Mouse (Mus musculus): ENCODE measurements around the gene Gm12569. TPM values are rescaled to one million over a fixed set of nuclear protein-coding genes. Genes with fewer than 3 reads are reported as not detected.
A peak's percentile ranks its signal among the peaks of the same experiment; 100 is the strongest.

The Gm12569 gene
- not detected in 2 replicates for polyA plus RNA-seq (2014; fragmentation: Nextera tagmentation; extraction: Ambion mirVana)

DNA sequence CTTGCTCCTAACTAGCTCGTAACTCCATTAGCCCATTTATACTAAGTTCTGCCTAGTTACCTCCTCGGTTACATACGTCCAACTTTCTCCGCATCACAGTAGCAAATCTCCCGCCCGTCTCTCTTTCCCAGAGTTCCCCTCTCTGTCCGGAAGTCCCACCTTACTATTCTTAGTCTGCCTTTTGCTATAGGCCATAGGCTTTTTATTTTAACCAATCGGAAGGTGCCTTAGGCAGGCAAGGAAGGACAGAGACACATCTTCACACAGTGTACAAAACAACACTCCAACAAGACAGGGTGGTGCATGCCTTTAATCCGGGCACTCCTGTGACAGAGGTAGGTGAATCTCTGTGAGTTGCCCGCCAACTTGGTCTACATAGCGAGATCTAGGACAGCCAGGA, at the start of gene Gm12569:
TSS of gene Gm12569 (plus strand) at position 166 of the 400 bp plus-strand sequence.
- 95% methylated on average over 11 of the region's 11 CpGs for WGBS
- no peaks in the 10 kb centered on the region for H3K9me3 ChIP-seq (ENCODE audit: control insufficient read depth, low read length)
- no peak within 1 kb of the TSS for H3K4me3 ChIP-seq (replicated peaks; ENCODE audit: low read depth, low read length)
- no peak within 1 kb of the TSS for H3K9ac ChIP-seq (replicated peaks; ENCODE audit: low read length)
- no peak for ATAC-seq (ENCODE audit: low FRiP score, low TSS enrichment)
- no peak within 1 kb of the TSS for H3K4me2 ChIP-seq (ENCODE audit: low read length)
- no peaks in the 10 kb centered on the region for H3K27me3 ChIP-seq (ENCODE audit: control insufficient read depth, insufficient read depth, low read length)
- DNase-seq, result no peak
- H3K4me1 ChIP-seq (ENCODE audit: control insufficient read depth, insufficient read depth, low read length), result no peaks in the 10 kb centered on the region
- no peaks in the 10 kb centered on the region for H3K36me3 ChIP-seq (ENCODE audit: control insufficient read depth, insufficient read depth, low read length)
- H3K27ac ChIP-seq (replicated peaks; ENCODE audit: low read depth, low read length), result no peak within 1 kb of the TSS

- WGBS, result 82% methylated on average over 5 of the region's 5 CpGs
- Histone ChIP-seq H3K4me1 (ENCODE audit: control insufficient read depth, insufficient read depth, low read length) (no peaks in the 10 kb centered on the region), H3K4me2 (ENCODE audit: low read length) (no peak overlapping the region), H3K27ac (replicated peaks; ENCODE audit: low read depth, low read length) (no peak overlapping the region), H3K4me3 (replicated peaks; ENCODE audit: low read depth, low read length) (no peak overlapping the region), H3K27me3 (ENCODE audit: control insufficient read depth, insufficient read depth, low read length) (no peaks in the 10 kb centered on the region), H3K9ac (replicated peaks; ENCODE audit: low read length) (no peak overlapping the region), H3K9me3 (ENCODE audit: control insufficient read depth, low read length) (no peaks in the 10 kb centered on the region), H3K36me3 (ENCODE audit: control insufficient read depth, insufficient read depth, low read length) (no peaks in the 10 kb centered on the region)
- ATAC-seq (ENCODE audit: low FRiP score, low TSS enrichment), result no peak
- no peak for DNase-seq
These were observed 17.5 kb upstream of the Gm12569 start for GRCm38 (mm10) chr11:51202726-51203125.

DNA sequence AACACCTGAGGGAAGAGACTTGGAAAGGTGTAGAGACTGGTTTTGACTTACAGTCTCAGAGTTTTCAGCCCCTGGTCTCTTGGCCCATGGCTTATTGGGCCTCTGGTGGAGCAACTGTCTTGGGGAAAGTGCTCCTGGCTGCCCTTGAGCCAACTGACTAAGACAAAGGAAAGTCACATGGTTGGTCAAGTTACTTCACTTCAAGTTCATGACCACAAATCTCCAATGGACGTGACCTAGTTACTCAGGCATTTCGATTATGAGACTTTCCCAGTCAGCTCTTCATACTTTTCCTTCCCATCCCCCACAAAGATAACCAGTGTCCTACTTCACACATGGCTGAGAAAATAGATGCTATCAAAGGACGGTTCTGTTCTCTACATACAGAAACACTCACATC, 12.5 kb upstream of the Gm12569 start:
- no peaks in the 10 kb centered on the region for H3K36me3 ChIP-seq (ENCODE audit: control insufficient read depth, insufficient read depth, low read length)
- no peak for ATAC-seq (ENCODE audit: low FRiP score, low TSS enrichment)
- WGBS, result 91% methylated on average over 3 of the region's 3 CpGs
- no peak overlapping the region for H3K9ac ChIP-seq (replicated peaks; ENCODE audit: low read length)
- H3K4me3 ChIP-seq (replicated peaks; ENCODE audit: low read depth, low read length), result no peak overlapping the region
- DNase-seq, result no peak
- H3K27me3 ChIP-seq (ENCODE audit: control insufficient read depth, insufficient read depth, low read length), result no peaks in the 10 kb centered on the region
- H3K27ac ChIP-seq (replicated peaks; ENCODE audit: low read depth, low read length), result no peak overlapping the region
- H3K4me1 ChIP-seq (ENCODE audit: control insufficient read depth, insufficient read depth, low read length), result no peaks in the 10 kb centered on the region
- no peaks in the 10 kb centered on the region for H3K9me3 ChIP-seq (ENCODE audit: control insufficient read depth, low read length)
- no peak overlapping the region for H3K4me2 ChIP-seq (ENCODE audit: low read length)

DNA sequence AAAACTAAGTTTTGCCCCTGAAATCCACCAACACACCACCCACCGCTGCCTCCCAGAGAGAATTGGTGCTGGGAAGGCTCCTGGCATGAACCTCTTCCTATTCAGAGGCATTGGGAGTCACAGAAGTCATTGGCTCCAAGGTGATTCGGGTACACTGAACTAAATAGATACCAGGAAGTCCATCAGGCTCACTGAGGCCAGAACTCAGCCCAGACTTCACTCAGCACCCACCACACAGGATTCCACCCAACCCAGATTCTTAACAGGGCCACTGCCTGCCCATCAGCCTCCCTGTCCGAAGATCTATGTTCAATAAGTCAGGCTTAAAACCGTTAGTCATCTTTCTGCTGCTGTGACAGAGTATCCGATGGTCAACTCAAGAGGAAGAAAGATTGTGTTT, 8.8 kb upstream of the Gm12569 start:
- H3K36me3 ChIP-seq (ENCODE audit: control insufficient read depth, insufficient read depth, low read length), result no peaks in the 10 kb centered on the region
- no peaks in the 10 kb centered on the region for H3K27me3 ChIP-seq (ENCODE audit: control insufficient read depth, insufficient read depth, low read length)
- no peak overlapping the region for H3K4me2 ChIP-seq (ENCODE audit: low read length)
- ATAC-seq (ENCODE audit: low FRiP score, low TSS enrichment) (no peak), DNase-seq (no peak)
- WGBS, result 91% methylated on average over 5 of the region's 5 CpGs
- no peaks in the 10 kb centered on the region for H3K9me3 ChIP-seq (ENCODE audit: control insufficient read depth, low read length)
- no peak overlapping the region for H3K27ac ChIP-seq (replicated peaks; ENCODE audit: low read depth, low read length)
- H3K4me1 ChIP-seq (ENCODE audit: control insufficient read depth, insufficient read depth, low read length), result no peaks in the 10 kb centered on the region
- no peak overlapping the region for H3K9ac ChIP-seq (replicated peaks; ENCODE audit: low read length)
- H3K4me3 ChIP-seq (replicated peaks; ENCODE audit: low read depth, low read length), result no peak overlapping the region

DNA sequence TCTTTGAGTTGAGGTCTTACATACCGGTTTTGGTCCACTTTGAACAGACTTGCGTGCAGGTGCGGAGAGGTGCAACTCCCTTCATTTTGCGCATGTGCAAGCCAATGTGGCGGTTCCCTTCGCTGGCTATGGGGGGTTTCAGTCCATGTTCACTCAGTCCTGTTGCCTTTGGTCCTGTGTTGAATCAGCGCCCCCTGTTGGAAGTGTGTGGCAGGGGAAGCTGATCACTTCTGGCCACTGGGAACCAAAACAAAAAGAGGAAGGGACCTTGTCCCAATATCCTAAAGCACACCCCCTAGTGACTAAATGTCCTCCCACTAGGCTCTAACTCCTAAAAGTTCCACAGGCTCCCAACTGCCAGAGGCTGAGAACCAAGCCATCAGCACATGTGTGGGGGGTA, 6.3 kb upstream of the Gm12569 start:
- no peaks in the 10 kb centered on the region for H3K9me3 ChIP-seq (ENCODE audit: control insufficient read depth, low read length)
- no peaks in the 10 kb centered on the region for H3K36me3 ChIP-seq (ENCODE audit: control insufficient read depth, insufficient read depth, low read length)
- 89% methylated on average over 7 of the region's 7 CpGs for WGBS
- H3K4me3 ChIP-seq (replicated peaks; ENCODE audit: low read depth, low read length), result no peak overlapping the region
- ATAC-seq (ENCODE audit: low FRiP score, low TSS enrichment) (no peak), DNase-seq (no peak)
- H3K4me1 ChIP-seq (ENCODE audit: control insufficient read depth, insufficient read depth, low read length), result no peaks in the 10 kb centered on the region
- no peak overlapping the region for H3K4me2 ChIP-seq (ENCODE audit: low read length)
- no peaks in the 10 kb centered on the region for H3K27me3 ChIP-seq (ENCODE audit: control insufficient read depth, insufficient read depth, low read length)
- no peak overlapping the region for H3K9ac ChIP-seq (replicated peaks; ENCODE audit: low read length)
- no peak overlapping the region for H3K27ac ChIP-seq (replicated peaks; ENCODE audit: low read depth, low read length)

DNA sequence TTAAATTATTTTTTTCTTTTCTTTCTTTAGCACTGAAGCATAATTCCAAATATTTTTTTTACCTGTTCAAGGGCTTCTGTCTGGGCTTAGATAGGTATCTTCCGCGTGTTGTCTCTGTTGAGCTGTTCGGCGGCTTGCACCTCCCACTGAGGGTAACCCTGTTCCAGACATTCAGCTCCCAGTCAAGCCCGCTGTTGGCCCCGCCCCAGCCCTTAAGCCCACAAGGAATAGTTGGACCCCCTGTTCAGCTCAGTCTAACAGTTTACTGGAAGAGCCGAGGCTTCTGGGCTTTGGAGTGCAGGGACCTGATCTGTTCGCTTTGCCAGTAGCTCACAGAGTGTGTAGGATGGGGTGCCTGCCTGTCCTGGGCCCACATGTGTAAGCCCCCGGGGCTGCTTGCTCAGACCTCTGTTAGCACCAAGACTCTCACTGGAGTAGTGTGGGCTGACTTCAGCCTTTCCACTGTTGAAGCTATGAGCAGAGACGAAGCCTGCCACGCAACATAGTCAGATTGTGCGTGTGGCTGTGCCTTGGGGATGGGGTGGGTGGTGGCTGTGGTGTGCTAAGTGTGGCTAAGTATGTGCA, 785 bp upstream of the Gm12569 start:
- Histone ChIP-seq H3K4me3 (replicated peaks; ENCODE audit: low read depth, low read length) (no peak overlapping the region), H3K4me2 (ENCODE audit: low read length) (no peak overlapping the region), H3K27ac (replicated peaks; ENCODE audit: low read depth, low read length) (no peak overlapping the region), H3K27me3 (ENCODE audit: control insufficient read depth, insufficient read depth, low read length) (no peaks in the 10 kb centered on the region), H3K9me3 (ENCODE audit: control insufficient read depth, low read length) (no peaks in the 10 kb centered on the region), H3K36me3 (ENCODE audit: control insufficient read depth, insufficient read depth, low read length) (no peaks in the 10 kb centered on the region), H3K4me1 (ENCODE audit: control insufficient read depth, insufficient read depth, low read length) (no peaks in the 10 kb centered on the region), H3K9ac (replicated peaks; ENCODE audit: low read length) (no peak overlapping the region)
- WGBS, result 82% methylated on average over 12 of the region's 12 CpGs
- ATAC-seq (ENCODE audit: low FRiP score, low TSS enrichment) (no peak), DNase-seq (no peak)

- Histone ChIP-seq H3K27me3 (ENCODE audit: control insufficient read depth, insufficient read depth, low read length) (no peaks in the 10 kb centered on the region), H3K27ac (replicated peaks; ENCODE audit: low read depth, low read length) (no peak overlapping the region), H3K36me3 (ENCODE audit: control insufficient read depth, insufficient read depth, low read length) (no peaks in the 10 kb centered on the region), H3K9me3 (ENCODE audit: control insufficient read depth, low read length) (no peaks in the 10 kb centered on the region), H3K9ac (replicated peaks; ENCODE audit: low read length) (no peak overlapping the region), H3K4me1 (ENCODE audit: control insufficient read depth, insufficient read depth, low read length) (no peaks in the 10 kb centered on the region), H3K4me3 (replicated peaks; ENCODE audit: low read depth, low read length) (no peak overlapping the region), H3K4me2 (ENCODE audit: low read length) (no peak overlapping the region)
- no peak for ATAC-seq (ENCODE audit: low FRiP score, low TSS enrichment)
- peak; percentile 2 for DNase-seq
- 90% methylated on average over 4 of the region's 4 CpGs for WGBS
These were observed 6.8 kb downstream of the Gm12569 start for GRCm38 (mm10) chr11:51227104-51227503.

GRCm38 (mm10) chr11:51234626-51235025, 14.4 kb downstream of the Gm12569 start:
- DNase-seq, result no peak
- Histone ChIP-seq H3K4me3 (replicated peaks; ENCODE audit: low read depth, low read length) (no peak overlapping the region), H3K9ac (replicated peaks; ENCODE audit: low read length) (no peak overlapping the region), H3K9me3 (ENCODE audit: control insufficient read depth, low read length) (no peaks in the 10 kb centered on the region), H3K4me2 (ENCODE audit: low read length) (no peak overlapping the region), H3K27ac (replicated peaks; ENCODE audit: low read depth, low read length) (no peak overlapping the region), H3K4me1 (ENCODE audit: control insufficient read depth, insufficient read depth, low read length) (no peaks in the 10 kb centered on the region), H3K36me3 (ENCODE audit: control insufficient read depth, insufficient read depth, low read length) (no peaks in the 10 kb centered on the region), H3K27me3 (ENCODE audit: control insufficient read depth, insufficient read depth, low read length) (no peaks in the 10 kb centered on the region)
- no peak for ATAC-seq (ENCODE audit: low FRiP score, low TSS enrichment)
- 93% methylated on average over 9 of the region's 9 CpGs for WGBS

DNA sequence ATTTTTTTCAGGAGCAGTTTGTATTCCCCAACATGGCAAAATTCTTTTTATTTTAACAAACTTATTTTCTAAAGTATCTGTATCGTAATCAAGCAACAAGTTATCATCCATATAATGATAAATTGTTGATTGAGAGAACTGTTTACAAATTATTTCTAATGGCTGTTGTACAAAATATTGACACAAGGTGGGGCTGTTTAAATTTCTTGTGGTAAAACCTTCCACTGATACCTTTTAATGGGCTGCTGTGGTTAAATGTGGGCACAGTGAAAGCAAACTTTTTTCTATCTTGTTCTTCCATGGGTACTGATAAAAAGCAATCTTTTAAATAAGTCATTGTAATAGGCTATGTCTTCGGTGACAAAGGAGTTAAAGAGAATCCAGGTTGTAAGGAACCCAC, 22.6 kb downstream of the Gm12569 start:
- Histone ChIP-seq H3K27me3 (ENCODE audit: control insufficient read depth, insufficient read depth, low read length) (no peaks in the 10 kb centered on the region), H3K4me1 (ENCODE audit: control insufficient read depth, insufficient read depth, low read length) (no peaks in the 10 kb centered on the region), H3K9me3 (ENCODE audit: control insufficient read depth, low read length) (0 out of 2 replicates have a peak, but pooled peaks cover 2% of the 10 kb centered on the region), H3K36me3 (ENCODE audit: control insufficient read depth, insufficient read depth, low read length) (no peaks in the 10 kb centered on the region), H3K9ac (replicated peaks; ENCODE audit: low read length) (no peak overlapping the region), H3K4me3 (replicated peaks; ENCODE audit: low read depth, low read length) (no peak overlapping the region), H3K27ac (replicated peaks; ENCODE audit: low read depth, low read length) (no peak overlapping the region), H3K4me2 (ENCODE audit: low read length) (no peak overlapping the region)
- WGBS, result 87% methylated on average over 2 of the region's 2 CpGs
- ATAC-seq (ENCODE audit: low FRiP score, low TSS enrichment) (no peak), DNase-seq (no peak)
